Mouse (Mus musculus): ENCODE data around the gene Ikzf2.

GRCm38 (mm10) chr1:69498862-69499306, 188.2 kb downstream of the Ikzf2 start:
- TF ChIP-seq CTCF (IDR thresholded peaks at IDR 0.05; ENCODE audit: low read depth, low read length) (no peak), POLR2A (IDR thresholded peaks at IDR 0.05; ENCODE audit: insufficient read depth, low read length) (no peak)

All from ES-Bruce4 (cell line).